Mouse (Mus musculus) ES-Bruce4 (cell line): ENCODE data around the gene Tnfrsf17.

Experiments
- CTCF ChIP-seq: IDR thresholded peaks from one replicate; pipeline ENCODE4 v1.8.1; 2011; ENCODE audit warnings: low read depth, low read length
- POLR2A ChIP-seq: IDR thresholded peaks from one replicate; pipeline ENCODE4 v1.8.1; 2011; ENCODE audit warnings: low read length; ENCODE audit not compliant: insufficient read depth

GRCm38 (mm10) chr16:11270642-11271041 lies 43.0 kb upstream of the Tnfrsf17 start:
- no peak for TF ChIP-seq POLR2A
- no peak for TF ChIP-seq CTCF
